Mouse (Mus musculus): Measurements from ENCODE around the gene Rnpepl1. TPM values are rescaled to one million over a fixed set of nuclear protein-coding genes. Genes with fewer than 3 reads are reported as not detected.

Gene Rnpepl1
- total and polyA plus RNA-seq, 2 experiments from 2014 or later, result 28.0 to 39.3 TPM

DNA sequence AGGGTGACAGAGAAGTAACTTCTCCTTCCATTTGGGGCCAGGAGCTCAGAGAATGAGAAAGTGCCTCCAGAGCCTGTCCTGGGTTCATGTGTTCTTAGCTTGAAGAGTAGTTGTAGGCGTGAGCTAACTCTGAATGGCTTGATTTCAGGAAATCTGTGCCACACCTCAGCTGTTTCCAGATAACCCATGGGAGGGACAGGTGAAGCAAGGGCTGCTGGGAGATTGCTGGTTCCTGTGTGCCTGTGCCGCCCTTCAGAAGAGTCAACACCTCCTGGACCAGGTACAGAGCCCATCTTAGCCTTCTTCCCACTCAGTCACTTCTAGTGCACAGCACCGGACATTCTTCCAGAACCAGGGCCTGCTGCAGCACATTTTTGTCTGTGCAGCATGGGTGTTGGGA, 27.2 kb downstream of the Rnpepl1 start:
- no peak overlapping the region for H3K4me3 ChIP-seq (ENCODE audit: low read depth, low read length)
- no peaks in the 10 kb centered on the region for H3K9me3 ChIP-seq (ENCODE audit: low read length)
- 93% methylated on average over 3 of the region's 3 CpGs for WGBS
- H3K36me3 ChIP-seq (ENCODE audit: insufficient read depth, low read length), result peaks cover 45% of the 10 kb centered on the region
- DNase-seq (ENCODE audit: low spot score) (no peak), ATAC-seq (ENCODE audit: low FRiP score) (no peak)
- no peak overlapping the region for H3K27ac ChIP-seq (ENCODE audit: low read depth, low read length)
- no peak overlapping the region for H3K9ac ChIP-seq (replicated peaks; ENCODE audit: low read length, poor library complexity, severe bottlenecking)
- H3K27me3 ChIP-seq (ENCODE audit: insufficient read depth, low read length), result no peaks in the 10 kb centered on the region
- no peak overlapping the region for H3K4me2 ChIP-seq (ENCODE audit: low read depth, low read length, poor library complexity, severe bottlenecking)
- TF ChIP-seq CTCF (IDR thresholded peaks at IDR 0.05), result no peak
- H3K4me1 ChIP-seq (ENCODE audit: insufficient read depth, low read length), result peaks cover 16% of the 10 kb centered on the region

DNA sequence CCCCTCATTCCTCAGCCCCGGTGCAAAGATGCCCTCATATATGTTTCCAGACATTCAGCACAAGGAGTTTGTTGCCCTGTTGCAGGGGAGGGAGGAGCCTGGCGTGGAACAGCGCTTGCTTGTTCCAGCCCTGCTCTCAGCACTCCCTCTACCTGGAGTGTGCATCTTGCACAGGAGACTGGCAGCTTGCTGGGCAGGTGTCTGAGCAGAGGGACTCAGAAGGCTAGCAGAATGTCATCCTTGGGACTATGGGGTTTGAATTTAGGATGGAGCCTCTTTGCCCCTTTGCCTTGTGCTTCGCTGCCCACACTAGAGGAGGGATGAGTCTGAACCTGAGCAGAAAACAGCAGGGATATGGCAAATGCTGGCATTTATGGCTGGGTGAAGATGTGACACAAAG, 29.2 kb downstream of the Rnpepl1 start:
- Histone ChIP-seq H3K4me2 (ENCODE audit: low read depth, low read length, poor library complexity, severe bottlenecking) (no peak overlapping the region), H3K4me3 (ENCODE audit: low read depth, low read length) (no peak overlapping the region), H3K36me3 (ENCODE audit: insufficient read depth, low read length) (peaks cover 64% of the 10 kb centered on the region), H3K4me1 (ENCODE audit: insufficient read depth, low read length) (peaks cover 16% of the 10 kb centered on the region), H3K9ac (replicated peaks; ENCODE audit: low read length, poor library complexity, severe bottlenecking) (no peak overlapping the region), H3K27ac (ENCODE audit: low read depth, low read length) (no peak overlapping the region), H3K27me3 (ENCODE audit: insufficient read depth, low read length) (no peaks in the 10 kb centered on the region), H3K9me3 (ENCODE audit: low read length) (no peaks in the 10 kb centered on the region)
- 100% methylated on average over 4 of the region's 4 CpGs for WGBS
- no peak for TF ChIP-seq CTCF (IDR thresholded peaks at IDR 0.05)
- no peak for DNase-seq (ENCODE audit: low spot score)
- ATAC-seq (ENCODE audit: low FRiP score), result no peak

DNA sequence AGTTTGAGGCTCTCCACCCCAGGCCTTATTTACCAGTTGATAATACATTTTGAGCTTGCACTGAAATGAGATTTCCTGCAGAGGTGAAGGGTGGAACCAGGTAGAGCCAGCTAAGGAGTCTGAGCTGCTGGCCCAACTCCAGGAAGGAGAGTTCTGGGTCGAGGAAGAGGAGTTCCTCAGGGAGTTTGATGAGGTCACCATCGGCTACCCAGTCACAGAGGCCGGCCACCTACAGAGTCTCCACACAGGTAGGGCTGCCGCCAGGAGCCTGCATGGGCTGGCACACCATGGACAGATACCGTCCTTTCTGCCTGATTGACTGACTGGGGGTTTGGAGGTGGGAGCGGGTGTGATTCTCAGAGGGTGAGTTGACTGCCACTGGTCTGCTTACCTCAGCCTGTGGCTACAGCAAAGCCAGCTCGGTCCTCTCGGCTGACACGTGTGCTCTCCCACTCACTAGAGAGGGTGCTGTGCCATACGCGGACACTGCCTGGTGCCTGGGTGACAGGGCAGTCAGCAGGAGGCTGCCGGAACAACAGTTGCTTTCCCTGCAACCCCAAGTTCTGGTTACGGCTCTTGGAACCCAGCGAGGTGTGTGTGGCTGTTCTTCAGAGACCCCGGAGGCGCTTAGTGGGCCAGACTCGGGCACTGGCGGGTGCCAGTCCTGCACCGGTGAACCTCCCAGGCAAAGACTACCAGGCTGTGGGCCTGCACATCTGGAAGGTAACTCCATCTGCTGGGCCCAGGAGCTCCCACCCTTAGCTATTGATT, 32.8 kb downstream of the Rnpepl1 start:
- Histone ChIP-seq H3K9ac (replicated peaks; ENCODE audit: low read length, poor library complexity, severe bottlenecking) (no peak overlapping the region), H3K9me3 (ENCODE audit: low read length) (no peaks in the 10 kb centered on the region), H3K4me2 (ENCODE audit: low read depth, low read length, poor library complexity, severe bottlenecking) (no peak overlapping the region), H3K27ac (ENCODE audit: low read depth, low read length) (no peak overlapping the region), H3K36me3 (ENCODE audit: insufficient read depth, low read length) (peaks cover 87% of the 10 kb centered on the region), H3K27me3 (ENCODE audit: insufficient read depth, low read length) (no peaks in the 10 kb centered on the region), H3K4me3 (ENCODE audit: low read depth, low read length) (no peak overlapping the region), H3K4me1 (ENCODE audit: insufficient read depth, low read length) (no peaks in the 10 kb centered on the region)
- DNase-seq (ENCODE audit: low spot score) (no peak), ATAC-seq (ENCODE audit: low FRiP score) (no peak)
- 95% methylated on average over 19 of the region's 19 CpGs for WGBS
- TF ChIP-seq CTCF (IDR thresholded peaks at IDR 0.05), result no peak

DNA sequence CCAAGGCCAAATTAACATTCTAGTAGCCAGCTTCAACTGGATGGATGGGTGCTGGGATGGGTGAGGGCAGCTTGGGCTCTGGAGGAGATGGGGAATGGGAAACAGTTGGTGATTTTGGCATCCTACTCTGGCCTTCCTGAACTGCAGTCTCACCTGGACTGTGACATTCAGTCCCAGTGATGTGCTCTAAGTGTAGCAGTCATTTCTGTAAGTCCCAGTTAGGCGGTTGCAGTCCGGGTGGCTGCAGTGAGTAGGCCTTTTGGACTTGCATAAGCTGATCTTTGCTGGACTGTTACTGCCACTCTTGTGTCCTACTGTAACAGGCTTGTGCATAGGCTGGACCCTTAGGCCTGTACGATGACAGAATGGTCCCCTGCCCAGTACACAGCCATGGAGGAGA, 37.4 kb downstream of the Rnpepl1 start:
- no peak overlapping the region for H3K4me2 ChIP-seq (ENCODE audit: low read depth, low read length, poor library complexity, severe bottlenecking)
- TF ChIP-seq CTCF (IDR thresholded peaks at IDR 0.05), result no peak
- H3K36me3 ChIP-seq (ENCODE audit: insufficient read depth, low read length), result peaks cover 62% of the 10 kb centered on the region
- H3K27me3 ChIP-seq (ENCODE audit: insufficient read depth, low read length), result no peaks in the 10 kb centered on the region
- DNase-seq (ENCODE audit: low spot score), result no peak
- no peak overlapping the region for H3K4me3 ChIP-seq (ENCODE audit: low read depth, low read length)
- no peak for ATAC-seq (ENCODE audit: low FRiP score)
- H3K9me3 ChIP-seq (ENCODE audit: low read length), result no peaks in the 10 kb centered on the region
- H3K27ac ChIP-seq (ENCODE audit: low read depth, low read length), result no peak overlapping the region
- H3K9ac ChIP-seq (replicated peaks; ENCODE audit: low read length, poor library complexity, severe bottlenecking), result no peak overlapping the region
- WGBS, result 98% methylated on average over 3 of the region's 3 CpGs
- H3K4me1 ChIP-seq (ENCODE audit: insufficient read depth, low read length), result no peaks in the 10 kb centered on the region

DNA sequence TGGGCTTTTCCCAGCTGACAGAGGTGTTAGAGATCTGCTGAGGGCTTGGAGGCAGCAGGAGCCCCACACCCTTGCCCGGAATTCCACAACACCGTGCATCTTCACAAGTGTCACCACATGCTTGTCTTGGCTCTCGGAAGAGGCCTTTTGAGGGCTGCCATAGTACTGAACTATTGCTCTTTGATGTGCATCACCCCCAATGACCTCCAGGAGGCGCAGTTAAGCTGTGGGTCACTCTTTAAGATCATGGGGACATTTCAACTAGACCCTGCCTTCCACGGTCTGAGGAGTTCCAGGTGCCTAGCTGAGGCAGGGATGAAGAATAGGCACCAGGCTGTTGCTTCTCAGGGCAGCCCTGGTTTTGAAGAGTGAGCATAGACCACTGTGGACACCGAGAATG, 38.8 kb downstream of the Rnpepl1 start:
- Histone ChIP-seq H3K9me3 (ENCODE audit: low read length) (no peaks in the 10 kb centered on the region), H3K27me3 (ENCODE audit: insufficient read depth, low read length) (no peaks in the 10 kb centered on the region), H3K4me2 (ENCODE audit: low read depth, low read length, poor library complexity, severe bottlenecking) (no peak overlapping the region), H3K27ac (ENCODE audit: low read depth, low read length) (no peak overlapping the region), H3K4me3 (ENCODE audit: low read depth, low read length) (no peak overlapping the region), H3K4me1 (ENCODE audit: insufficient read depth, low read length) (no peaks in the 10 kb centered on the region), H3K9ac (replicated peaks; ENCODE audit: low read length, poor library complexity, severe bottlenecking) (no peak overlapping the region), H3K36me3 (ENCODE audit: insufficient read depth, low read length) (peaks cover 48% of the 10 kb centered on the region)
- DNase-seq (ENCODE audit: low spot score) (no peak), ATAC-seq (ENCODE audit: low FRiP score) (no peak)
- TF ChIP-seq CTCF (IDR thresholded peaks at IDR 0.05), result peak; percentile 60
- WGBS, result 63% methylated on average over 6 of the region's 6 CpGs

DNA sequence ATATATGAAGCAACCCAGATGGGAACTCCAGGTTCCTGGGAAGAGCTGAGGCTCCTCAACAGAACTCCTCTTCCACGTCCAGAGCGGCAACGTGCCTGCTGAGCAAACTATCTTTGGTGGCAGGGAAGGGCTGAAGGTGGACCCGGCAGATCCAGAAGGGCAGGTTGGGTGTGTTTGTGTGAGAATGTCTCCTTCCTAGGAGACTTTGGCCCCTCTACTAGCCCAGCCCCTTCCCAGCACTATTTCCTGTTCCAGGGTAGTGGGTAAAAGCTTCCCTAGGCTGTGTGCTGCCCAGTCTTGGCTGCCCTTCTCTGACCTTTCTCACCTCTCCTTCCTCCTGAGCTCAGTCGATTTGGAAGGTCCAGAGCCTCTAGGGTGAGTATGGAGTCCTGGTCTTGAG, 40.0 kb downstream of the Rnpepl1 start, which contains the start of gene Gpr35:
Gpr35 (plus strand) TSS at position 259 of the 400 bp plus-strand sequence.
- Histone ChIP-seq H3K4me3 (ENCODE audit: low read depth, low read length) (no peak within 1 kb of the TSS), H3K4me2 (ENCODE audit: low read depth, low read length, poor library complexity, severe bottlenecking) (no peak within 1 kb of the TSS), H3K4me1 (ENCODE audit: insufficient read depth, low read length) (no peaks in the 10 kb centered on the region), H3K36me3 (ENCODE audit: insufficient read depth, low read length) (peaks cover 36% of the 10 kb centered on the region), H3K27ac (ENCODE audit: low read depth, low read length) (no peak within 1 kb of the TSS), H3K9me3 (ENCODE audit: low read length) (no peaks in the 10 kb centered on the region), H3K9ac (replicated peaks; ENCODE audit: low read length, poor library complexity, severe bottlenecking) (no peak within 1 kb of the TSS), H3K27me3 (ENCODE audit: insufficient read depth, low read length) (no peaks in the 10 kb centered on the region)
- 85% methylated on average over 5 of the region's 5 CpGs for WGBS
- DNase-seq (ENCODE audit: low spot score) (no peak), ATAC-seq (ENCODE audit: low FRiP score) (peak; percentile 9; the same call in 1 of the 2 replicates)
- TF ChIP-seq CTCF (IDR thresholded peaks at IDR 0.05), result no peak

All from midbrain, postnatal 0 days (tissue).